Comparison of ENCODE assay signal across 8 mouse cellular contexts in the genomic region with DNA sequence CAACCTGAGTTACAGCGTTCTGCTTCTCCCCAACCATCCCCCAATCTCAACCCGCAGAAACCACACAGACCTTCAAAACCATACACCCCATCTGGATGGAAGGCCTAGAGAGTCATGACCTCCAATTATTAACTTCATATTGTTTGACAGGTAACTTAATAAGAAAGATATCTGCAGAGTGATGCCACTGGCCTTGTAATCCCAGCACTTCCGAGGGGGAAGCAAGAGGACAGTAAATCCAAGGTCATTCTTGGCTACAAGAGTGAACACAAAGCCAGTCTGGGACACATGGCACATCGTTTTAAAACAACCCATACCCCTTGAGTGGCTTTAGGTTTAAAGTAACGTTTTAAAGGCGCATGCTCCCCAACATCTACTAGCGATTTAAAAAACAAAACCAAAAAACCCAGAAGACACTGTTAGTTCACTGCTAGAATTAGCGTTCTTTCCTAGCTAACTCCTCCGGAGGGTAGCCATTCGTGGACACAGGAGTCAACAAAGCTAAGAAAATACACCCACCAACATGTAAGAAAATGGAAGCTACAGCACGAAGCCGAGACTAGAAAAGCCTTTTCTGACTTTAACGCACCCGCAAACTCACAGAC. TPM values are rescaled to one million over a fixed set of nuclear protein-coding genes. Genes with fewer than 3 reads are reported as not detected.
DNase-seq lines count a peak whose midpoint lies in the region; ATAC-seq and TF ChIP-seq lines count a peak whose summit lies in the region.

No protein-coding gene starts in this region.

- H3K4me1 ChIP-seq in lung, embryonic 14.5 days (ENCODE audit: insufficient read depth) = 0 out of 2 replicates have a peak, but pooled peaks cover 4% of the 10 kb centered on the region
- H3K4me1 ChIP-seq in embryonic facial prominence, embryonic 12.5 days = peaks cover 14% of the 10 kb centered on the region; the same call in 1 of the 2 replicates
- H3K4me1 ChIP-seq in hindbrain, embryonic 14.5 days (replicated peaks; ENCODE audit: control insufficient read depth, insufficient read depth, low read length) = peaks cover 31% of the 10 kb centered on the region
- peaks cover 27% of the 10 kb centered on the region for H3K4me1 ChIP-seq in midbrain, embryonic 10.5 days

- 0 out of 2 replicates have a peak, but pooled peaks cover 2% of the 10 kb centered on the region for H3K36me3 ChIP-seq in lung, embryonic 14.5 days (ENCODE audit: insufficient read depth)
- H3K36me3 ChIP-seq in embryonic facial prominence, embryonic 12.5 days = no peaks in the 10 kb centered on the region
- H3K36me3 ChIP-seq in hindbrain, embryonic 14.5 days (replicated peaks; ENCODE audit: control insufficient read depth, insufficient read depth) = no peaks in the 10 kb centered on the region
- H3K36me3 ChIP-seq in midbrain, embryonic 10.5 days = peaks cover 13% of the 10 kb centered on the region; the same call in 1 of the 2 replicates

- no peak for TF ChIP-seq CTCF in lung, embryonic 14.5 days (IDR thresholded peaks at IDR 0.05; ENCODE audit: low read depth)

- peak; percentile 31; the same call in 1 of the 2 replicates for ATAC-seq in lung, embryonic 14.5 days (ENCODE audit: insufficient read depth)
- peak; percentile 44 for ATAC-seq in embryonic facial prominence, embryonic 12.5 days (ENCODE audit: insufficient number of reproducible peaks, insufficient read depth, low FRiP score, low TSS enrichment)
- ATAC-seq in hindbrain, embryonic 14.5 days (ENCODE audit: low FRiP score) = peak; percentile 52
- ATAC-seq in granulocyte monocyte progenitor cell, adult 5-6 weeks (replicated peaks; ENCODE audit: poor library complexity, severe bottlenecking) = no peak

- DNase-seq in lung, embryonic 14.5 days = no peak
- no peak for DNase-seq in lung, postnatal 14 days
- no peak for DNase-seq in hindbrain, embryonic 14.5 days (ENCODE audit: low spot score)
- DNase-seq in midbrain, embryonic 10.5 days (ENCODE audit: low spot score) = no peak
- no peak for DNase-seq in layer of hippocampus, postnatal 25 days (ENCODE audit: extremely low spot score in 1 of 2, low spot score in 1 of 2)
- DNase-seq in gastrocnemius, adult 8-10 months (ENCODE audit: low spot score in 2 of 2) = no peak

- H3K4me3 ChIP-seq in lung, embryonic 14.5 days (ENCODE audit: low read depth, low read length) = peak overlapping the region; percentile 72
- H3K4me3 ChIP-seq in embryonic facial prominence, embryonic 12.5 days = peak overlapping the region; percentile 84
- H3K4me3 ChIP-seq in hindbrain, embryonic 14.5 days (replicated peaks; ENCODE audit: low read length) = peak overlapping the region; percentile 93
- H3K4me3 ChIP-seq in midbrain, embryonic 10.5 days = peak overlapping the region; percentile 94

- H3K27ac ChIP-seq in lung, embryonic 14.5 days (ENCODE audit: low read depth) = peak overlapping the region; percentile 76
- H3K27ac ChIP-seq in embryonic facial prominence, embryonic 12.5 days = peak overlapping the region; percentile 78
- peak overlapping the region; percentile 77 for H3K27ac ChIP-seq in hindbrain, embryonic 14.5 days
- peak overlapping the region; percentile 96 for H3K27ac ChIP-seq in midbrain, embryonic 10.5 days (replicated peaks)

- H3K9ac ChIP-seq in lung, embryonic 14.5 days = peak overlapping the region; percentile 59
- peak overlapping the region; percentile 59 for H3K9ac ChIP-seq in embryonic facial prominence, embryonic 12.5 days
- peak overlapping the region; percentile 60 for H3K9ac ChIP-seq in hindbrain, embryonic 14.5 days

- peak overlapping the region; percentile 61 for H3K4me2 ChIP-seq in lung, embryonic 14.5 days
- peak overlapping the region; percentile 64 for H3K4me2 ChIP-seq in embryonic facial prominence, embryonic 12.5 days (replicated peaks)
- peak overlapping the region; percentile 89 for H3K4me2 ChIP-seq in hindbrain, embryonic 14.5 days (replicated peaks)

- WGBS in lung, embryonic 14.5 days = 2% methylated on average over 14 of the region's 14 CpGs
- WGBS in embryonic facial prominence, embryonic 12.5 days = 2% methylated on average over 14 of the region's 14 CpGs
- 2% methylated on average over 14 of the region's 14 CpGs for WGBS in hindbrain, embryonic 14.5 days
- 2% methylated on average over 14 of the region's 14 CpGs for WGBS in midbrain, embryonic 10.5 days

- H3K27me3 ChIP-seq in lung, embryonic 14.5 days (ENCODE audit: insufficient read depth, low read length) = no peaks in the 10 kb centered on the region
- H3K27me3 ChIP-seq in embryonic facial prominence, embryonic 12.5 days = no peaks in the 10 kb centered on the region
- H3K27me3 ChIP-seq in hindbrain, embryonic 14.5 days (ENCODE audit: control insufficient read depth, insufficient read depth, low read length) = no peaks in the 10 kb centered on the region
- H3K27me3 ChIP-seq in midbrain, embryonic 10.5 days (ENCODE audit: low read depth, poor library complexity, severe bottlenecking) = no peaks in the 10 kb centered on the region

- no peaks in the 10 kb centered on the region for H3K9me3 ChIP-seq in lung, embryonic 14.5 days (ENCODE audit: low read depth, low read length)
- no peaks in the 10 kb centered on the region for H3K9me3 ChIP-seq in embryonic facial prominence, embryonic 12.5 days
- H3K9me3 ChIP-seq in hindbrain, embryonic 14.5 days (ENCODE audit: control insufficient read depth, low read length) = no peaks in the 10 kb centered on the region
- H3K9me3 ChIP-seq in midbrain, embryonic 10.5 days (replicated peaks) = no peaks in the 10 kb centered on the region

RNA-seq across cellular contexts. Expression of a gene that starts 0.7 kb away (rescaled TPM):
- 81.4 and 82.5 TPM in 2 replicates for polyA plus RNA-seq in lung, embryonic 14.5 days (2014; fragmentation: Nextera tagmentation; extraction: Ambion mirVana)
- 108 and 109 TPM in 2 replicates for polyA plus RNA-seq in embryonic facial prominence, embryonic 12.5 days (2016; fragmentation: Nextera tagmentation; extraction: Ambion mirVana)
- polyA plus RNA-seq in hindbrain, embryonic 14.5 days (2014; fragmentation: Nextera tagmentation; extraction: Ambion mirVana) = 72.4 and 83.4 TPM in 2 replicates
- polyA plus RNA-seq in midbrain, embryonic 10.5 days (2016; fragmentation: Nextera tagmentation; extraction: Ambion mirVana) = 92.2 and 108 TPM in 2 replicates
- 10 to 100 TPM; 53.0 to 72.0 TPM for total RNA-seq in layer of hippocampus, postnatal 25 days (2021)
- total RNA-seq in gastrocnemius, adult 8-10 months (2022) = 10 to 100 TPM; 17.4 to 19.4 (median 19.1) TPM
- total RNA-seq in granulocyte monocyte progenitor cell, adult 5-6 weeks (2014; fragmentation: Nextera tagmentation) = 30.4 and 51.4 TPM in 2 replicates
- 35.9 and 36.1 TPM in 2 replicates for total RNA-seq in granulocyte monocyte progenitor cell, adult 5-6 weeks (2017)

RNA-seq across cellular contexts. Expression of a gene that starts 44.1 kb away (rescaled TPM):
- polyA plus RNA-seq in lung, embryonic 14.5 days (2014; fragmentation: Nextera tagmentation; extraction: Ambion mirVana) = 0.18 and 0.45 TPM in 2 replicates
- polyA plus RNA-seq in embryonic facial prominence, embryonic 12.5 days (2016; fragmentation: Nextera tagmentation; extraction: Ambion mirVana) = 0.13 and 0.14 TPM in 2 replicates
- 0.17 TPM in 1 of 2 replicates, not detected in the other for polyA plus RNA-seq in hindbrain, embryonic 14.5 days (2014; fragmentation: Nextera tagmentation; extraction: Ambion mirVana)
- polyA plus RNA-seq in midbrain, embryonic 10.5 days (2016; fragmentation: Nextera tagmentation; extraction: Ambion mirVana) = 0.20 and 0.47 TPM in 2 replicates
- not detected for total RNA-seq in layer of hippocampus, postnatal 25 days (2021)
- not detected for total RNA-seq in gastrocnemius, adult 8-10 months (2022)
- not detected in 2 replicates for total RNA-seq in granulocyte monocyte progenitor cell, adult 5-6 weeks (2014; fragmentation: Nextera tagmentation)
- not detected in 2 replicates for total RNA-seq in granulocyte monocyte progenitor cell, adult 5-6 weeks (2017)
